Mouse (Mus musculus) adrenal gland, adult 2 months (tissue): ENCODE measurements around the gene Dnmt3a. TPM values are rescaled to one million over a fixed set of nuclear protein-coding genes. Genes with fewer than 3 reads are reported as not detected.

Experiments used
- DNase-seq: peaks from one replicate; pipeline ENCODE4 v3.0.0; 2021
- polyA plus RNA-seq: library from polyadenylated mRNA; depleted of rRNA; stranded (reverse); fragments of >200 nt; gene quantifications from 2 replicates; pipeline ENCODE4 v1.2.3, GENCODE M21; 2012
- total RNA-seq, 2 experiments: library from RNA; stranded (reverse); gene quantifications; 2 replicates each; pipeline ENCODE4 v1.2.3; 2021

Dnmt3a gene
- total and polyA plus RNA-seq, 3 experiments = 10.2 to 42.4 (median 36.7) TPM

DNA sequence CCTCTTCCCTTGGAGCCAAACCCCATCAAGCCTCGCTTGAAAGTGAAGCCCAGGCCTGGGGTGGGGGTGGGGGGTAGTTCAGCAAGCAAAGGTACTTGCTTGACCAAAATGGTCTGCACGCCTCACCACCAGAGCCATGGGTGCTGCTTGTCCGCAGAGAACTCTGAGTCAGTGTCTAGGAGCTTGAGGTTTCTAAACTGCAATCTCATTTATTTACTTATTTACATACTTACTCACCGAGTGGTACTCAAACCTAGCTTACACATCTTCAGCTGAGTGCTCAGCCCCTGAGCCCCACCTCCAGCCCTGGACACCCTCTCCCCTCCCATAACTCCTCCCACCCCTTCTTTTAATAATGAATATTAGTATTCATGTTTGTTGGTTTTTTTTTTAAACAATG, 48.6 kb downstream of the Dnmt3a start:
- DNase-seq = no peak

DNA sequence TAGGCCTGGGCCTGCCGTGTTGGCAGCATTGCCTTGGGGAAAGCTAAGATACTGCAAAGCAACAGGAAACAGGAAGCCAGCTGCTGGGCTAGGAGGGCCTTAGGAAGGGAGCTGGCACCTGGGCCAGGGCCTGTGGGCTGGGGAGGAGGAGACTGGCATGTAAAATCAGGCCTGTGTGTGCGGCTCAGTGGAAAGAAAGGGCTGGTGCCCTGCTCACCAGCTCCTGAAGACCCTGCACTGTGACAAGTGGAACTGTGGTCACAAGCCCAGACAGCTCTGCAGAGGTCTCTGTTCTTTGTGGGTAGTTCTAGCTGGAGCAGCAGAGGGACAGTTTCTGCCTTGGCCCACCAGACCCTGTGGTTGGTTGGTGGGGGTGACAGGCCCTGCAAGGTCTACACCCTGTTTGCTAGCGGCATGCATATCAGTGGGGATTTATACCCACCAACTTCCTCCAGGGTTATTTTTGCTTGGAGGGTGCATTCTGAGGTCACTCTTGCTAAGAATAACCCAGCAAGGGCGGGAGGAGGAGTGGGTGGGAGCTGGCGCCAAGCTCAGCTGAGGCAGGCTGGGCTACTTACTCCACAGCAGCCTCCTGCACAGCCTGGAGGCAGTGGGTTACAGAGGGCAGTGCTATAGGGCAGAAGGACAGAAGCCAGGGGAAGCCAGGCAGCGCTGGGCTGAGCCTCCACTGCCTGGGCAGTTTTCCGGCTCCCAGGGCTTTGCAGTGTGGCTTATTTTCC, 50.1 kb downstream of the Dnmt3a start:
- peak; percentile 86 for DNase-seq

DNA sequence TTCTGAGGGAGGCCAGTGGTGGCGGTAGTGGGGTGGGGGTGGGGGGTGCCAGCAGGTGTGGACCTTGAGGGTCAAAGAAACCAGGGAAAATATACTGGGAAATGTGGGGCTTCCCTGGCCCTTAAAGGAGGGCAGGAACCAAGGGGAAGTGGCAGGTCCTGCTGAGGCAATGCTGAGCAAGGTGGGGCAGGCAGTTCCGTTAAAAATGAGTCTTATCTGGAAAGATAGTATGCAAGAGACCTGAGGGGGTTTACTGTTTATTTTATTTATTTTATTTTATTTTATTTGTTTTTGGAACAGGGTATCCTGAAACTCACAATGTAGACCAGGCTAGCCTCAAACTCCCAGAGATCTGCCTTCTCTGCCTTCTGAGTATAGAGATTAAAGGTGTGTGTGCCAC, 50.9 kb downstream of the Dnmt3a start:
- DNase-seq = no peak

DNA sequence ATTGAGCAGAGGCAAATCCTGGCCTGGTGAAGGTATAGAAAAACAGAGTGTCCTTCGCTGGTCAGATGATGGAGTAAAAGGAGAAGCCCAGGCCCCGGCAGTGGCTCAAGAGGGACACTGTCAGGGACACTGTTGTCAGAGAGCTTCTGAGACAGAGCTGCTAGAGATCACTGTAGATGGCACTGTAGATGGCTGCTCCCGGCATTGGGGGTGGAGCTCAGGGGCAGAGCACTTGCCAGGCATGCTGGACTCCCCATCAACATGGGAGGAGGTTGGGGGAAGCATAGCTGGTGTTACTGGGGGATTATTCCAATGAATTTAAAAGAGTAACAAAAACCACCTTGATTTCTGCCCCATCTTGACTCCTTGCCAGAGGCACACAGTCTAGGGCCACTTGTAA, 51.4 kb downstream of the Dnmt3a start:
- no peak for DNase-seq

GRCm38 (mm10) chr12:3857773-3858172, 52.0 kb downstream of the Dnmt3a start:
- no peak for DNase-seq

- DNase-seq = no peak
Measured at GRCm38 (mm10) chr12:3858754-3859153, 52.9 kb downstream of the Dnmt3a start.

DNA sequence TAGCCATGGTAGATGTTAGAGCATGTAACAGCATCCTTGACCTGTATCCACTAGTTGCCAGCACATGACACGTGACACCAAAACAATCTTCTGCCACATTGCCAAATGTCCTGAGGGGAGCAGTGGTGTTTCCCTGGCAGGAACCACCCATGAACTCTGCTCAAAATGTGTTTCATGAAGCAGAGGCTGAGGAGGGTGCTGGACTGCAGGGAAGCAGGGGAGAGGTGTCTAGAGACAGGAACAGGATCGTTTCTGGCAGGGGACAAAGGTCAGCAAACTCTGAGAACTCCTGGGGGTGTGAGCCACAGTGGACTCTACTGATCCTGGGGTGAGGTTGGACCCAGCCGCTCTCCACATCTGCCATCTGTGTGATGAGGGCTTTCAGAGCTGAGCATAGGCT, 53.7 kb downstream of the Dnmt3a start:
- peak; percentile 58 for DNase-seq

GRCm38 (mm10) chr12:3860005-3860404, 54.2 kb downstream of the Dnmt3a start:
- DNase-seq = no peak

DNA sequence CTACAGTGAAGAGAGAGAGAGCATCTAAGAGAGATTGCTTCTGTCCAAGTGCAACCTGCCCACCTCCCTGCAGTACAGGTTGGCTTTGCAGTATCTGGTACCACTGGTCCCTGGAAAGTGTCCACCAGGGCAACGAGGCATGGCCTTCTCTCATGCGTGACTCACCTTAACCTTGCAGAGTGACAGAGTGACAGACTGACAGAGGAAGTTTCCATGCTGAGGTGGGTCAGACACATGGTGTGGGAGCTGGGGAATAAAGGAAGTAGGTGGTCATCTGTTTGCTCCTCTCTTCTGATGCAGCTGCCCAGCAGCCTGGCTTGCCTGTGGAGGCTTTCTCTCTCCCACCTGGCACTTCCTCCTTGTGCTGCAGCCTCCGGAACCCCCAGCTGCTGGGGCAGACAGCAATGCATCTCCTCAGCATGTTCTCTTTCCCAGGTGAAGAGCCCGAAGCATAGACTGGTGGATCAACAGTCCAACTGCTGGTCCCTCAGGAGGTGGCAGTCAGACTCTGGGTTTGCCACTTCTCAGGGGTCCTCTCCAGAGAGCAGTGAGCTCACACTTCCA, 55.9 kb downstream of the Dnmt3a start:
- DNase-seq = peak; percentile 78

DNA sequence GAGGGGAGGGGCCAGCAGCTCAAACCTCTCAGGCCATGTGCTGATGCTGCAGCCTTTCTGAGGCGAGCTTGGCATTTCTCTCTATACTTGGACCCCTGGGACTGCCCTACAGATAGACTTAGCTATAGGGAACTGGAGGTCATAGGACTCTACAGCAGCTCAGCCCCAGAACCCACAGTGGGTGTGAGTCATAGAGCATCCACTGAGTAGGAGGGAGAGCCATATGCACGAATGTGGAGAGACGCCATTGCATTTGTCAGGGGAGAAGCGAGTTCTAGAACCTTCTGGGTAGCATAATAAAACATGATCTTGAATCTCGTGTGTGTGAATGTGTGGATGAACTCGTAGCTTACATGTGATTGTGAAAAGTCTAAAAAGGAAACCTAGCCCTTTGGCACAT, 56.4 kb downstream of the Dnmt3a start:
- no peak for DNase-seq

GRCm38 (mm10) chr12:3864208-3864607, 58.4 kb downstream of the Dnmt3a start:
- no peak for DNase-seq

- no peak for DNase-seq
Measured at GRCm38 (mm10) chr12:3865594-3865993, 59.8 kb downstream of the Dnmt3a start.

DNA sequence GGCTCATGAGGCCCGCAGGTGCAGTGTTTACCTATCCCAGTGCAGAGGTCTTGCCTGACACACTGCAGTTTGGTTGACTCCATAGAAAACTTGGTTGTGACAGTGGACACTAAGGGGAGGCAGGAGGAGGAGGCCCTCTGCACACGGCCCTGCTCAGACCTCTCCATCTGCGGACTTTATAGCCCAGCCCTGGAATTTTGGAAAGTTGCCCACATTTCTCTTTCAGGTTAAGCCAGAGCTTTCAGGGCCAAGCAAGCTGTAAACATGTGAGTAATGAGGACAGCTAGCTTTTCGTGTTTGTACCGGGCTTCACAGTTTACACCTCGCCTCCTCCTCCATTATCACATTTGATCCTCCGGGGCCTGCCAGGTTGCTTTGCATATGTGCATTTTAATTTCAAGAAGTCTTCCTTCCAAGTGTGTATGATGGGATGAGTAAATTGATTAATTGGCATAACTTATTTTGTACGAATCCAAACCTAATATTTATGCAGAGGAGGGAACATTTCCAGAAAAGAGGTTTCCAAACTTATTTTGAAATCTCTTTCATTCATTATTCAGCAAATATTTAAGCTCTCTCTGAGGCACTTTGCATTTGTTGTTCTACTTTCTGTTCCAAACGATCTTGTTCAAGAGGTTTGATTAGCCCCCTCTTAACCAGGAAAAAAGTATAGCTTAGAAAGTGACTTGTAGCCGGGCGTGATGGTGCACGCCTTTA, 61.0 kb downstream of the Dnmt3a start:
- peak; percentile 77 for DNase-seq

- no peak for DNase-seq
Measured at GRCm38 (mm10) chr12:3868115-3868514, 62.3 kb downstream of the Dnmt3a start.

GRCm38 (mm10) chr12:3868676-3869458, 63.1 kb downstream of the Dnmt3a start:
- peak; percentile 83 for DNase-seq

DNA sequence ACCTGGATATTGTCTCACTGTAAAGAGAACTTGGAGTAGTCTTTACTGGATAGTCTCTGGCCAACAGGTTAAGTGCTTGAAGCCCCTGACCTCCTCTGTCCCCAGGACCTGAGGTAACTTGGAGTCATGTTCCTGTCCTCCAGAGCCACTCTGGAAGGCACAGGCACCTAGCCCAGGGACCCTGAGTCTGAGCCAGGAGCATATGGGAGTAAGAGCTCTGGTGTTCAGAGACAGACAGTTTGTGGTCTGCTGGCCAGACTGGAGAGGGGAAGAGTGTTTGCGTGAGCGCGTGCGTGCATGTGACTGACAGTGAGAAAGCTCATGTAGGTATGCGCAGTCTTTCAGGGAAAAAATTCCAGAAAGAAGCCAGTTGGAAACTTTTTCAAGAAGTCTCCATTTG, 64.2 kb downstream of the Dnmt3a start:
- no peak for DNase-seq

DNA sequence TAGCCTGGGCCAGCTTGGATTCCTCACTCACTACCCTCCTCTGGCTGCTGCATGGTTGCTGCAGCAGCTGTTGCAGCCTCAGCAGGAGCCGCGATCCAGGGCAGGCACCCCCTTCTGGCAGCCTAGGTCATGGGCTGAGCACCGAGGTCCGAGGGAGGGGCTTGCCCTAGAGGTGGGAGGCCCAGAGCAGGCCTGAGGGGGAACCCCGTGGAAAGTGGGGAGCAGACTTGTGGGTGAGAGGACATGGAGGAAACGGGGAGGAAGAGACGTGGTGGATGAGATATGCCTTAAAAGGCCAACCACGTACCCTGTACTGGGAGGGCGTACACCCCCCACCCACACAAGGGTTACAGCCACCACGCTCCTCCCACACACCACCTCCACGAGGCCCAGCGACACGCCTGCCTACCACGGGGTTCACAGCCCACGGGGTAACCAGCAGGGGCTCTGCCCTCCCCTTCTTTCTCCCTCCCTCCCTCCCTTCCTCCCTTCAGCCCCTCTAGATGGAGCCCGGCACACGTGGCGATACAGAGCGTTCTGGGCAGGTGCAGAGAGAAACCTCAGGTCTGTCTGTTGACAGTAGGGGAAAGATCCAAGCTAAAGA, 65.2 kb downstream of the Dnmt3a start:
- DNase-seq = no peak

GRCm38 (mm10) chr12:3871637-3872036, 65.8 kb downstream of the Dnmt3a start:
- DNase-seq = peak; percentile 86

- no peak for DNase-seq
Measured at GRCm38 (mm10) chr12:3872410-3873230, 66.8 kb downstream of the Dnmt3a start.

GRCm38 (mm10) chr12:3875474-3875873, 69.7 kb downstream of the Dnmt3a start:
- DNase-seq = no peak

GRCm38 (mm10) chr12:3877376-3877775, 71.6 kb downstream of the Dnmt3a start:
- DNase-seq = no peak
